Mouse (Mus musculus) testis, postnatal 10 days (tissue): ENCODE data around the gene Arhgef15.
"Not testable (repeated sequence)": the region's sequence is repeated elsewhere in the genome, so short reads cannot be mapped to it uniquely, and the experiment has no call there.

ENCODE experiments used
- DNase-seq: peaks from one replicate; pipeline ENCODE4 v3.0.0; 2021; ENCODE audit warnings: low spot score

The Arhgef15 gene

DNA sequence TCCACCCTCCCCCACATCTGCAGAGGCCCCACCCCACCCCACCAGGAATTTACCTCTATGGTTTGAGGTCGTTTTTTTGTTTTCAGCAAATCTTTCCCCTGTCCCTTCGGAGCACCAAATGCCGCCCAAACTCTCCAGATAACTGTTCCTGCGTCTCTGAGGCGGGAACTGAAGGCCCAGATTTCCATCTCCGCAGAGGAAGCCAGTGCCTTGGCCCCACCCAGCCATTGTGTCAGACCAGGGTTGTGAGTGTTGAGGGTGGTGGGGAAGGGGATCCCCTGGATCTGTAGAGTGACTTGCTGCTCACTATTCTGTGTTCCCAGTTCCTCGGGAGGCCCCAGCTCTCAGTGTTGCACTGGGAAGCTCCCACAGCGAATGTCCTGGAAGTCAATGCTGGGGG is at the start of gene Arhgef15:
Gene Arhgef15, minus strand, starts transcription at position 173 of the 400 bp plus-strand sequence.
- DNase-seq = no peak

- DNase-seq = not testable (repeated sequence)
Observed at GRCm38 (mm10) chr11:69006575-69006974, 49.3 kb upstream of the Arhgef15 start.

DNA sequence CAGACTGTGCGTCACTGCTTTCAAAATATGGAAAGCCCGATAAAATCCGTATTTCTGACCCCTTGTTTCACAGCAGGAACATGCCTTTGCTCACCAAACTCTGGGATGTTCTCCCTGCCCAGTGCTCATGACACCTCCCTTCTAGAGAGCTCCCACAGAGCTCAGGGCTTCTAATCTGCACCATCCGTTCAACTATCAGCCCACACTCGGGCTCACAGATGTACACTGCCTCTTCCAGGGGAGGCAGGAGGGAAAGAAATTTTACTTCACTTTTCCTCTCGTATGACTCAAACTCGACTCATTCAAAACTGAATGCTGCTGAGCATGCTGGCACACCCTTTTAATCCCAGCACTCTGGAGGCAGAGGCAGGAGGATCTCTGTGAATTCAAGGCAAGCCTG is 47.9 kb upstream of the Arhgef15 start:
- no peak for DNase-seq

- DNase-seq = peak; percentile 73
Observed at GRCm38 (mm10) chr11:69003592-69003991, 46.3 kb upstream of the Arhgef15 start.

- DNase-seq = not testable (repeated sequence)
Observed at GRCm38 (mm10) chr11:69002782-69003181, 45.5 kb upstream of the Arhgef15 start.

GRCm38 (mm10) chr11:68997080-68997479 is 39.8 kb upstream of the Arhgef15 start:
- DNase-seq = no peak

GRCm38 (mm10) chr11:68994377-68994776 is 37.1 kb upstream of the Arhgef15 start:
- no peak for DNase-seq

GRCm38 (mm10) chr11:68993122-68993521 is 35.8 kb upstream of the Arhgef15 start:
- DNase-seq = no peak

GRCm38 (mm10) chr11:68988341-68988740 is 31.1 kb upstream of the Arhgef15 start:
- no peak for DNase-seq

- DNase-seq = no peak
Observed at GRCm38 (mm10) chr11:68987365-68987882, 30.1 kb upstream of the Arhgef15 start.

DNA sequence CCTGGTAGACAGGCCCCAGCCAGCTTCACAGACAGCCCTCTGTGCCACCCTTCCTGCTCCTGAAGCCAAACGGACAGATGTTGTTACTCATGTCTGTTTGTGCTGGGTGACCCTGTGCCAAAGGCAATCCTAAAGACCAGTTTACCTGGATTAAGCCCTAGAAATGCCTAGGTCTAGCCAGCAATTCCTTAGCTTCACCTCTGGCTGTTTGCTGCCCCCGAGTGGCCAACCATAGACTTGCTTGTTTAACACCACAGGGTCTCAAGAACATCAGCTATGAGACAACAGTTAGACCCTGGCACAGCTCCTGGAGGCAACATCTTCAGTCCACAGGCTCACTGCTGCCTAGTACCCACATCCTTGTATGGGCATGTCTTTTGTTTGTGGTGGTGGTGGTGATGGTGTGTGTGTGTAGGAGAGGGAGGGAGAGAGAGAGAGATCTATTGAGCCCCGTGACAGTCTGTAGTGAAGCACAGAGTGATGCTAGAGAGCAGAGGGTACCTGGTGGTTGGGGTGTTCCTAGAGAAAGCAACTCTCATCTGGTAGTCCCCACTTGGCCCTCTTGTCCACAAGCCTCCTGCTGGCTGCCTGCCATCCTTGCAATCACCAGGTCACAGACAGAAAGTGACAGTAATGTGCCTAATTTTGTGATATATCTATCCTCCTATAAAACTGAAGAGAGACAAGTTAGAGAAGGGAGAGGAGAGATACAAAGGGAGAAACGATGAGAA is 25.5 kb upstream of the Arhgef15 start:
- peak; percentile 89 for DNase-seq

DNA sequence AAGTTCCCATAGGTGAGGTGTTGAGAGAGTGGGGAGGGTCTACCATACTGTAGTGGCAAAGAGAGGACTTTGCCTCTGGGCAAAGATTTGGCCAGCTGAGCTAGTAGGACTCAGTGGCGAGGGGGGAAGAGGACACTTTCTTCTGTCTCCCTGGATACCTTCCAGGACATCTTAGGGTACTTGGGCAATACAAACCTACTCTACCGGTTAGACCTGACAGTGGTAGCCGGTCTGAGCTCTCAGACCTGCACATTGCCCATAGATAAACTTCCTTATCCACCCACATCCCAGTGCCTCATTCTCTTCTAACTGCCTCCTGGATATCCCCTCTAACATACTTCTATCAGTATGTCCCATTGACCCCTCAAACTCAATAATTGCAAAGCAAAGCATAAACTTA is 23.6 kb upstream of the Arhgef15 start:
- no peak for DNase-seq

DNA sequence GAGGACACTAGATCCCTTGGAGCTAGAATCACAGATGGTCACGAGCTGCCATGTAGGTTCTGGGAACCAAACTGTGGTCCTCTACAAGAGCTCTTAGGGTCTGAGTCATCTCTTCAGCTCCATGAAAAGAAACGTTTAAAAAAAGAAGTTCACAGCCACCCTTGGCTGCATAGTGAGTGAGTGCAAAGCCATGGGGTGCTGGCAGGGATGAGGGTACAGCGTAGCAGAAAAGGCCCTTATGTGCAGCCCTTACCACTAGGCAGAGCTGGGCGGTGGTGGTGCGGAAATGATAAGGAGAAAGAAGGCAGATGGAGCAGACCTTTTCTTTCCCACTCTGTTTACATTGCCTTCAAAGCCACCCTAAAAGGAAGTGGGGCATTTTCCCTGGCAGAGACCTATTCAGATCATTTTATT is 22.0 kb upstream of the Arhgef15 start:
- no peak for DNase-seq

- DNase-seq = no peak
Observed at GRCm38 (mm10) chr11:68975601-68976000, 18.3 kb upstream of the Arhgef15 start.

DNA sequence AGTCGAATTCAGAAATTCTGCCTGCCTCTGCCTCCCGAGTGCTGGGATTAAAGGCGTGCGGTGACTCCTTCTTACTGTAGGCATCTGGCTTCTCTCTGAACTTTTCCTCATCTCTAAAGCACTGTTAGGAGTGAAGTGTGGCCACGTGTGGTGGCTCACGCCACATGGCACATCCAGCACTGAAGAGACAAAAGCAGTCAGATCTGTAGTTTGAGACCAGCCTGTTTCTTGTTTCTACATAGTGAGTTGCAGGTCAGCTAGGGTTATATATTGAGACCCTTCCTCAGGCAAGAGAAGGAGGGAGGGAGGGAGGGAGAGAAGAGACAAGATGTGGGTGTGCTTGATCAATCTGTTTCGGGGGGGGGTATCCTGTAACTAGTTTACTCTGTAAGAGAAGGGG is 17.8 kb upstream of the Arhgef15 start, which contains the start of gene Rangrf:
Gene Rangrf, minus strand, starts transcription at position 101 of the 400 bp plus-strand sequence.
- no peak for DNase-seq

DNA sequence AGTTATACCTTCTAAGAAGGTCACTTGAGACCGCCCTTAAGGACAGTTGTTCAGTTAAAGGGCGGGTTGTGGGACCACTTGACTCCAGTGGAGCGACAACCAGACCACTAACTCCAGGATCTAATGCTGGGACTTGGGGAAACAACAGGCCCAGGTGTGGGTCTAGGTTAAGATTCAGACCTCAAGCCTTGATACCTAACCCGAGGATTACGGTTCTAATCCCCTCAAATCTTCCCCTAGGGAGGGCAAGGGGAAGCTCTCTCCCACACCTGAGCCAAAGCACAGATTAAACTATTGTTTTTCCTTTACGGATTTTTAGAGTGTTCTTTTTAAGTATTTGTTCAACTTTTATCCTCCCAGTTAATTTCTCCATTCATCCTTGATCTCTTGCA is 16.8 kb upstream of the Arhgef15 start:
- DNase-seq = no peak

DNA sequence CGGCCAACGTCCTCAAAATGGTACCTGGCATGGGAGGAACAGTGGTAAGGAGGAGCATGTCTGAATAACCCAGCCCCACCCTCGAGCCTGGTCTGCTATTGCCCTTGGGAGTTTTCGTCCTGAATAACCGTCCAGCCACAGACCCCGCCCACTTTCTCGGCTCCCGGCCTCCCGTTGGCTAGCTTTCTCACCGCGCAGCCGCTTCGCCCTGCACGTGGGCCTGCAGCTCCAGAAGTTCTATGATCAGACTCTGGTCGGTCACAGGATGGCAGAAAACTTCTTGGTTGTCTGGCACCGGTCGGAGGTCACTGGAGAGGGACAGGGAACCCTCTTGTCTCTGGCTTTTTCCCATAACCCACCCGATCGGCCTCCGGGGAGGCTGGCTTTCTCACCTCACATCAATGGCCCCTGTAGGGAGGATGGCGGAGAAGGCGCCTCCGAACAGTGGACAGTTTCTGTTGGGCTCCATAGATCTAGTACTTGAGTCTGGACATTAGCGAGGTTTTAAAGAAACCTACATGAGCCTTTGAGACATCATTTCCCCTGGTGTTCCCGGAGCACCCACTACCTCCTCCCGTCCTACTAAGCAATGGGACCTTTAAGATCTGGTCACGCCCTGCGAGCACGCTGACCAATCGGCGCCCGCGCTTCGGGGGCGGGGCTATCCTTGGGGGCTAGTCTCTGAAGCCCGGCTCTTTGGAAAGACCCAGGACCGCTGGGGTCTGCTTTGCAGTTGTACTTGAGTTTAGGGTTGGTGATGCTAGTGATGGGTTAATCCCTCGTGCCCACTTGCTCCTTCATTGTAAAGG is 16.2 kb upstream of the Arhgef15 start:
- peak; percentile 94 for DNase-seq

DNA sequence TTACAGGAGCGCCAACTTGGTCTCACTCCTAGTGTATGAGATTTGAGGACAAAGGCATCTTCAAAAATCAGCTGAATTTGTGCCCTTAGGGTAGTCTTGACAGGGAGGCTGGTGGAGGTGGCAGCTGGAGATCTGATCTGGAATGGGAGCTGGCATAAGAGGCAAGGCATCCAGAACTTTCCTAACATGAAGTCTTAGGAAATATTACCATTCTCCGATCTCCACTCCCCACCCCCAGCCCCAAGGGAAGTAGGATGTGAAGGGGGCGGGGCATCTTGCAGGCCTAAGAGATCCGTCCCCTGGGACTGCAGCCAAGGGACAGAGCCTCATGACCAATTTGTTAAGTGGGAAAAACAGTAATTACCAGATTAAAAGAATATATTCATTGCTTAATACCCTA is 13.0 kb upstream of the Arhgef15 start:
- peak; percentile 73 for DNase-seq

DNA sequence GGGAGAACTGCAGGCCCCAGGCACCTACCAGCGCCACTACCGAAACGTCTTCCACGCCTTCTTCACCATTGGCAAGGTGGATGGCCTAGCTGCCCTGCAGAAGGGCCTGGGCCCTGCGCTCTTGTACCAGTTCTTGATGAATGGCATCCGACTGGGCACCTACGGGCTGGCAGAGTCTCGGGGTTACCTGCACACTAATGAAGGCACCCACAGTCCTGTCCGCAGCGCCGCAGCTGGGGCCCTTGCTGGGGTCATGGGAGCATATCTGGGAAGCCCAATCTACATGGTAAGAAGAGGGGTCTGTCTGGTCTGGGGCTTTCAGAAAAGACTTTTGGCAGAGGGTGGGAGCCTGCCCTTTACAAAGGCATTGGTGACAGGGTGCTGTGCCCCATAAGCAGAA is 11.5 kb upstream of the Arhgef15 start:
- DNase-seq = no peak

- peak; percentile 88 for DNase-seq
Observed at GRCm38 (mm10) chr11:68967337-68968282, 10.3 kb upstream of the Arhgef15 start, which contains the start of gene Slc25a35. Gene Slc25a35 (plus strand): TSS chr11:68968131.

- no peak for DNase-seq
Observed at GRCm38 (mm10) chr11:68966554-68966953, 9.3 kb upstream of the Arhgef15 start.

DNA sequence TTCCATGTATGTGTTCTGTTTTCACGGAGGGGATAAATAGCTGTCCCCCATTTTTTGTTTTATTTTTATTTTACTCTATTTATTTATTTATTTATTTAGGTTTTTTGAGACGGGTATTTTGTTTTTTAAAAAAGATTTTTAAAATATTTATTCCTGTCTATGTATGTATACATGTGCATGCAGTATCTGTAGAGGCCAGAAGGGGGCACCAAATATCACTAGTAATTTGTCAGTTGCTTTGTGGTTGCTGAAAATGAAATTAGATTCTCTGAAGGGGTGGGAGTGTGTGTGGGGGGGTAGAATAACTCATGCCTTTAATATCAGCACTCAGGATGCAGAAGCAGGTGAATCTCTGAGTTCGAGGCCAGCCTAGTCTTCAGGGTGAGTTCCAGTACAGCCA is 8.6 kb upstream of the Arhgef15 start:
- DNase-seq = peak; percentile 82
